Mouse (Mus musculus) cerebral cortex, adult 2 months (tissue): ENCODE measurements around the gene Zcchc2.

Source experiments
- WGBS: fragments of 180-500 bp; shearing (Covaris S2); methylation state at CpG from one replicate; pipeline ENCODE4 v1.1.7; 2018; 5-methylcytosine and 5-hydroxymethylcytosine counted together

The Zcchc2 gene

GRCm38 (mm10) chr1:105990138-105990821 is at the start of gene Zcchc2:
Gene Zcchc2, plus strand, starts transcription at chr1:105990406.
- 1% methylated on average over 79 of the region's 83 CpGs for WGBS

- 50% methylated on average over 10 of the region's 10 CpGs for WGBS
Observed at GRCm38 (mm10) chr1:105944927-105945580, 45.2 kb upstream of the Zcchc2 start.

GRCm38 (mm10) chr1:105946581-105947540 is 43.3 kb upstream of the Zcchc2 start:
- 16% methylated on average over 13 of the region's 13 CpGs for WGBS

GRCm38 (mm10) chr1:105948352-105948751 is 41.9 kb upstream of the Zcchc2 start:
- 89% methylated on average over 6 of the region's 6 CpGs for whole genome bisulfite sequencing

DNA sequence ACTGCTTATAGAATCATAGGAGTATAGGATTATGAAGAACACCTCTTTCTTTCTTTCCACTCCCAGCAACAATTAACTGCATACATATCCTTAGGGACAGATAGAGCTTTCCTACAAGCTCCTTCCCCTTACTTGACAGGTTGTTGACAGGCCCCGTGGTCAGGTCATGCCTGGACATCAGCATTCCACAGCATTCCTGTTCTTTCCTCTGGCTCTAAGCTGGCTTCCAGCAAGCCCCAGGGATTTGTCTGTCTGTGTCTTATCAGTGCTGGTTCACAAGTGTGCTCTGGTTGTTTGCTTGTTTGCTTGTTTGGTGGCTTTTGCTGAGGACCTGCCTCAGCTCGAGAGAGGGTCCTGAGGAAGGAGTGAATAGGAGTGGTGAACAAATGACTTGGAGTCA is 36.6 kb upstream of the Zcchc2 start:
- 83% methylated on average over 2 of the region's 2 CpGs for WGBS

- 75% methylated on average over 5 of the region's 5 CpGs for WGBS
Observed at GRCm38 (mm10) chr1:105956057-105956456, 34.1 kb upstream of the Zcchc2 start.

DNA sequence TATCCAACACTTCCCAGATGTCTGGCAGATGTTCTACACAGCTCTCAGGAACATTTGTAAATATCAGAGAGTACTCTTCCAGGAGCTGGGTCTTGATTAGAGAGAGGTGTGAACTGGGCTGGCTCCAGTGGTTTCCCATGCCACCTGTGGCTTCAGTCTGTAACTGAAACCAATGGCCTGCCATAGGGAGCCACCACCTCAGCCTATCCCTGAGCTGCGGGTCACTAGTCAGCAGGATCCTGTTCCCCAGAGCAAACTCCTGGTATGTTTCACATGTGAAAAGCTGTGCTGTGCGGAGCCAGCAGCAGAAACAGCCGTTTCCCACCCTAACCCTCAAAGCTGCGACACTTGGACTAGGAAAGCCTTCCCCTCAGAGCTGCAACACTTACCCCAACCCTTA is 28.7 kb upstream of the Zcchc2 start:
- 86% methylated on average over 4 of the region's 4 CpGs for WGBS

GRCm38 (mm10) chr1:105962084-105962818 is 28.0 kb upstream of the Zcchc2 start:
- 80% methylated on average over 7 of the region's 7 CpGs for WGBS

- WGBS, result 66% methylated on average over 9 of the region's 9 CpGs
Observed at GRCm38 (mm10) chr1:105962852-105963251, 27.4 kb upstream of the Zcchc2 start.

DNA sequence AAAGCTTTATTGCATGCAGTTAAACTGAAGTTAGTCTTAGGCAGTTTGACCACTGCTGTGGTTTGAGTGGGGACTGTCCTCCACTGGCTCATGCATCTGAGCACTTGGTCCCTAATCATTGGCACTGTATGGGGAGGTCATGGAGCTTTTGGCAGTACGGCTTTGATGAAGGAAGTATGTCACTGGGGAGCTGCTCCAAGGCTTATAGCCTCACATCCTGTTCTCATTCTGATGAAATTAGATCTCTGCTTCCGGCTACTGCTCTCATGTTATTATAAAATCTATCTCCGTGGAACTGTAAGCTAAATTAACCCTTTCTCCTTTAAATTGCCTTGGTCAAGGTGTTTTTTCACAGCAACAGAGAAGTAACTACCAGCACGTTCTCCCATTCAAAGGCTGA is 25.7 kb upstream of the Zcchc2 start:
- 79% methylated on average over 4 of the region's 4 CpGs for WGBS

- WGBS, result 76% methylated on average over 5 of the region's 5 CpGs
Observed at GRCm38 (mm10) chr1:105965189-105965588, 25.0 kb upstream of the Zcchc2 start.

- 64% methylated on average over 10 of the region's 10 CpGs for WGBS
Observed at GRCm38 (mm10) chr1:105971490-105972170, 18.6 kb upstream of the Zcchc2 start.

GRCm38 (mm10) chr1:105974023-105974422 is 16.2 kb upstream of the Zcchc2 start:
- 68% methylated on average over 2 of the region's 2 CpGs for WGBS

- 90% methylated on average over 7 of the region's 7 CpGs for WGBS
Observed at GRCm38 (mm10) chr1:105977446-105978094, 12.6 kb upstream of the Zcchc2 start.

GRCm38 (mm10) chr1:105980849-105981610 is 9.2 kb upstream of the Zcchc2 start:
- 84% methylated on average over 6 of the region's 6 CpGs for WGBS

- 69% methylated on average over 6 of the region's 6 CpGs for WGBS
Observed at GRCm38 (mm10) chr1:105982496-105983364, 7.5 kb upstream of the Zcchc2 start.

DNA sequence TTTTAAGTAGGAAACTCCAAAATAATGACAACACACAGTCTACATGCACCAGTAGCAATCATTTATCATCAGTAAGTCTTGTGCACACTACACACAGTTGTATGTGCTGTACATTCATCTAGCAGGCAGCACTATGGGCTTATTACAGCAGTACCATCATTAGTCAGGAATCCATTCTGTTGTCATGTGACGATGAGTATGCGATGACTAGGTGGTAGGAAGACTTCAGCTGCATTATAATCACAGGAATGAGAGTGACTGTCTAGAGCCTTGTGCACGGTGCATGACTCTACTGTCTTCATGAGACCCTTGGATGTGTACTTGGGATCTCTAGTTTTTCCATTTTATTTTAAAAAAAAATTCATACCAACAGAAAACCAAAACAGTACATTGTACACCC is 6.0 kb upstream of the Zcchc2 start:
- WGBS, result over 99% methylated on average over 3 of the region's 3 CpGs

DNA sequence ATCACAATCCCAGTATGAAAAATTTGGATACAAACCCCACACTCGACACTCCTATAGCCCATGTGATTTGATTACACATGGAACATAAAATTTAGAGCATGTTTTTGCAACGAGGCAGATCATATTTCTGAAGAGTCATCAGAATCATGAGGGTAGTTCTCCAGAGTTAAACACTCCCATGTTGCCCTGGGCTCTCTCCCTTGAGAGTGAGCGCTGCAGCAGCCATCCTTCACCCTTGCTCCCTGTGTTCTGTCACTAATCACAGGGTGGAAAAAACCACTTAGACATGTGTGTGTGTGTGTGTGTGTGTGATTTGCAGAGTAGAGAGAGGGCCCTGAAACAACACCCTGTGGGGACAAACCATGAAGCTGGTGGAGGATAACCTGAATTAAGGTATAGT is 2.0 kb upstream of the Zcchc2 start:
- whole genome bisulfite sequencing, result 81% methylated on average over 3 of the region's 3 CpGs
